Mouse (Mus musculus) gastrocnemius, postnatal 4 days (tissue): Measurements from ENCODE around the gene Ak2. TPM values are rescaled to one million over a fixed set of nuclear protein-coding genes. Genes with fewer than 3 reads are reported as not detected.

ENCODE experiments used
- DNase-seq, 2 experiments: peaks; one replicate each; pipeline ENCODE4 v3.0.0; 2021 to 2022; ENCODE audit warnings: low spot score in 2 of 2, mixed read lengths in 2 of 2
- total RNA-seq, 2 experiments: library from RNA; stranded (reverse); gene quantifications; 2 replicates each; pipeline ENCODE4 v1.2.3; 2021

Ak2 gene
- total RNA-seq, 2 experiments from 2014 or later, result 58.2 to 67.2 TPM

DNA sequence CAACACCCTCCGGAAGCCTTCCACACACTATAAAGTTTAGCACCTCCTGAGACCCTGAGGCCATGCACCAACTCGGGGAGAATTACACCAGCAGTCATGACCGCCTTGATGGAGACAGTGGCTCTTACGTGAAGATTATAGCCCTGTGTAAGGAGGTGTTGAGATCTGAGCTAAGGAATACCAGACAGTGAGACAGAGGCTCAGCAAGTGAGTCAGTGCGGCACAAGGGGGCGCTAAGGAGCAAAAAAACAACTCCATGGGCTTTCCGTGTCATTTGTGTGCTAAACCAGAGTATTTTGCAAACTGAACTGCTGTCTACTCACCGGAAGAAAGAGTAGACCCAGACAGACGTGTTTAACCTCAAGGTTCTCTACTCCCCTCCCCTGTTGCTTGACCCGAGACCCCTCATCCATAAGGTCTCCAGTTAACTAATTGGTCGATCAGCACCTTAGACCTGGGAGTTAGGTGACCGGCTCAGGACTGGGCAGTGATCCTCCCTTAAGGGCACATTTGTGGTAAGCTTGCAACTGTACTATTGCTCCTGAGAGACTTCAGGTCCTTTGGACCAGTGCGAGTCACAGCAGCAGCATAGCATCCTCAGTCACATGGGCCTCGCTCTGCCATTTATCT, 20.6 kb upstream of the Ak2 start:
- DNase-seq, result peak; percentile 58 to 80

DNA sequence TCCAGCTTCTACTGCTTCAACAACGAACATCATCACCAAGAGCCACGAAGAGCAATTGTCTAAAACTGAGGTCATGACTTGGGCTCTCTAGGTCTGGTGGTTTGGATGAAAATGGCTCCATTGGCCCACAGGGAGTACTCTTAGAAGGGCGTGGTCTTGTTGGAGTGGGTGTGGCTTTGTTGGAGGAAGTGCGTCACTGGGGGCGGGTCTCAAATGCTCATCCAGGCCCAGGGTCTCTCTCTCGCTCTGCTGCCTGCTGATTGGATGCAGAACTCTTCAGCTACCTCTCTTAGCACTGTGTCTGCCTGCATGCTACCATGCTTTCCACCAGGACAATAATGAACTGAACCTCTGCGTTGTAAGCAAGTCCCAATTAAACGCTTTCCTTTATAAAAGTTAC, 17.1 kb upstream of the Ak2 start:
- no peak for DNase-seq

DNA sequence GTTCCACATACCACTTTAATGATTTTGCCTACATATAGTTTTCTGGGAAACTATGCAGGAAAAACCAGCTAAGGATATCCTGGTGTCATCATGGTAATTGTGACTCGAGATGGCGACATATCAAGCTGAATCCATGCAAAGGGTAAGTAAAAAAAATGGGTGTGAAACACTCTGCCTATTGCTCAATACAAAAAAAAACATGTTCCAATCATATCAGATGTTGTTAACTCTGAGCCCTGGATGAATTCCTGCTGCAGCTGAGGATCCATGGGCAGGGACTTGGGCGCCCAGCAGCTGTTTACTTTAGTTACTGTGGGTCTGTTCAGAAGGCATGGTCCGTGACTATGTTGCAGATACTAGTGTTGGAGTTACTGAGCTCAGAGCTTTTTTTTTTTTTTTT, 15.2 kb upstream of the Ak2 start:
- no peak for DNase-seq

DNA sequence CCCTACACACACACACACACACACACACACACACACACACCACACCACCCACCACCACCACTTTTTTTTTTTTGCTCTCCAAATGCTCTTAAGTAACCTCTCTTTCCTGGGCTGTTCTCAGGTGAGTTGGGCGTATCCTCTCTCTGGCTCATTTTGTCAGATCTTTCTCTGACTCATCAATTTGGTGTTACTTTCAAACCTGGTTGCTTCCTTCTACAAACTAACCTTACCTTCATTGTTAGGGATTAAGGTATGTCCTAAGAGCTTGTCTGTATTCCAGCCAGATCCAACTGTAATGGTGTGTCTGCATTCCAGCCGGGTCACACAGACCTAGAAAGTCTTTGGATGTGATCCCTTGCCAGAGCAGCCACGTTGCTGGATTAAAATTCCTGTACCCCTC, 14.5 kb upstream of the Ak2 start:
- DNase-seq, result no peak

DNA sequence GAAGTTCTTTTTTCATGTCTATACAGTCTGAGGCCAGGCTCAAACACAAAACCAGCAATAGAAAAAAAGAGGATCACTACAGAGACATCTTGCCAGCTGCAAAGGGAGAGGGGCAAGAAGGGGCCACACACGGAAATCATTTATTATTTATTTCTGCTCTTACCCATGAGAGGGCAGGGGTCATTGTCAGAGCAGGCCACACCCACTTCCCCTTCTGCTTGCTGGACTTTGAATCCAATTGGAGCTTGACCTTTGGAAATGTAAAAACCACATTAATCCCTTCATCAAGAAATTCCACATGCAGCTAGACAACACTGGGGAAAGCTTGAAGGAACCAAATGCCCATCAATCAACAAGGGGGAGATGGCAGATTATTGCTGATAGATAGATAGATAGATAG, 13.1 kb upstream of the Ak2 start:
- DNase-seq, result no peak

DNA sequence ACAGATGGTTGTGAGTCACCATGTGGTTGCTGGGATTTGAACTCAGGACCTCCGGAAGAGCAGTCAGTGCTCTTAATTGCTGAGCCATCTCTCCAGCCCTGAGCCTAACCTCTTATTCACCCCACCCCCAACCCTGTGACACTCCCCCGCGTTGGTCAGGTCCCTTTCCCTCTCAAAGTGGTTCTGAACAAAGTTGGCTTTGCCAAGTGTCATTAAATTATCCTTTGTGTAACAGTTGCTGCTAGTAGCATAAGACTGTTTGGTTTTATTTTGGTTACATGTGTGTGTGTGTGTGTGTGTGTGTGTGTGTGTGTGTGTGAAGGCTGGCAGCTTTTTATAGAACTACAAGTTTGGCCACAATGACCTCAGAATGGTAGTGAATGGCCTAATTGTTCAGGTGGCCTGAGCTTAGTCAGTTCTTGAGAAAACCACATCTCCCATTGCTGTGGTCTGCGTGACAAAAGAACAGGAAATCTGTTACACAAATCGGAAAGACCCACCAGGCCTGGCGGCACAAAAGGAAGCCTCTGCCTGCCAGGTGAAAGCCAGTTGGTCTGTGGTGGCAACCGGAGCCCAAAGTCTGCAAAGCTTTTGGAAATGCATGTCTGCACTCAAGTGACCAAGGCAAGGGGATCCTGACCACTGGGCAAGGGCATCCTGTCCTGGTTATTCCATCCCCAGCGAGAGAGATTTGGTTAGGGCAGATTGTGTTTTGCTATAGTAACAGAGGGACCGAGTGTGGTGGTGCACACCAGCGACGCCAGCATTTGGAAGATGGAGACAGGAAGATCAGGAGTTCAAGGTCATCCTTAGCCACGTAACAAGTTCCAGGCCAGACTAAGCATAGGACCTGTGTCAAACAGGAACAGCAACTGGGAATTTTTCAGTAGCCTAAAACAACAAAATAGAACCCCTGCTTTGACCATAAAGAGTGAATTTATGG, 10.6 kb upstream of the Ak2 start:
- no peak for DNase-seq

DNA sequence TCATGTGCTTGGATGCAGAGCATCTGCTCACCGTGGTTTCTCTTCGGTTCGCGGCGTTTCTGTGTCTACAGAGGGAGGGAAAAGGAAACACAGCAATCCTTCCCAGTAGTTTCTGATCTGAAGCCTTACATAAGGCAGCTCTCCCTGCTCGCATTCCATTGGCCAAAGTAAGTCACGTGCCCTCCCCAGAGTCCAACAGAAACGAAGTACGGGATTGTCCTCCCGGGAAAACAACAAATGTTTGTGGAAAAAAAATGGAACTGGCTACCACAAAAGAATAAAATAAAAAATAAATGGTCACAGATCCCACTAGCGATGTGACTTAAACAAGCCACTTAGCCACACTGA, 10.0 kb upstream of the Ak2 start:
- DNase-seq, result no peak

DNA sequence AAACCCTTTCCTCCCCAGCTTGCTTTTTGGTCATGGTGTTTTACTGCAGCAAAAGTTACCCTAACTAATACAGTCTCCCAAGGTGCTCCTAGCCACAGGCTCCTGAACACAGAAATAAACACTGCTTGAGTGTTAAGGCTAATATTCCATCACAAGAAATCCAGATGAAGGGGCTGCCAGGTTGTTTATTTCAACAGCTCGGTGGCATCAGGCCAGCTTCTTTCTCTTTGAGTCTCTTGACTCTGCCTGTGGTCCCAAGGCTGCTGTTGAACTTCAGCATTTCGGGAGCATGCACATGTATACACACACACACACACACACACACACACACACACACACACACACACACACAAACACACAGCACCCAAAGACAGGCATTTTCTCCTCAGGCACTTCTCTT, 8.6 kb upstream of the Ak2 start:
- no peak for DNase-seq

DNA sequence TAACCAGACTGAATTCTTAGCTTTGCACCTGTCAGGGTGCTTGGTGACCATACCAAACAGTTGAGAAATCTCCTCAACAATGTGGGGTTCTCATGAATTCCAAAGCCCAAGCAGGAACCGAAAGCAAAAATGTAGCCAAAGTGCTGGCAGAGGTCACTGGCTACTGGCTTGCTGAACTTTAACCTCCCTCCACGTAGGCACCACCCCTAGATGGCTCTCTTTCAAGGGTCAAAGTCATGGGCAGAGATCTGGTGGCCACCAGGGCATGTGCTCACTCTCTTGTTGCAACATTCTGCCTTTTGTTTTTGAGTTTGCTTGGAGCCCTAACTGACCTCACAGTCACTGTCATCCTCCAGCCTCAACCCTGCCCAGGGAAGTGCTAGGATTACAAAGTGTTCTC, 8.1 kb upstream of the Ak2 start:
- no peak for DNase-seq

DNA sequence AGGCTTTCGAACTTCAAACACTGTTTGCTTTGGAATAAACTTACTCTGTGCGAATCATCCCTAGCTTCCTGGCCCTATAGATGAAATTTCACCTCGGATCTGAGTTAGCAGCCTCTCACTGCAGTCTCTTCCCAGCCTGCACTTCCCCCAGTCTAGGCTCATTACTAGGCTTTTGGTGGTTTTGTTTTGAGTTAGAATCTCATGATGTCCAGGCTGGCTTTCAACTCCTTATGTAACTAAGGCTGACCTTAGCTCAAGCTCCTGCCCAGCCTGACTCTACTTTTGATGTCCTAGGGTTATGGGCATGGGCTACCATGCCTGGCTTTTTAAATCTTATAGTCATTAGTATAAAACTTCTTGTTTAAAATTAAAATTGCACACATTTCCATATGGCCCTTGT, 7.2 kb upstream of the Ak2 start:
- DNase-seq, result no peak

DNA sequence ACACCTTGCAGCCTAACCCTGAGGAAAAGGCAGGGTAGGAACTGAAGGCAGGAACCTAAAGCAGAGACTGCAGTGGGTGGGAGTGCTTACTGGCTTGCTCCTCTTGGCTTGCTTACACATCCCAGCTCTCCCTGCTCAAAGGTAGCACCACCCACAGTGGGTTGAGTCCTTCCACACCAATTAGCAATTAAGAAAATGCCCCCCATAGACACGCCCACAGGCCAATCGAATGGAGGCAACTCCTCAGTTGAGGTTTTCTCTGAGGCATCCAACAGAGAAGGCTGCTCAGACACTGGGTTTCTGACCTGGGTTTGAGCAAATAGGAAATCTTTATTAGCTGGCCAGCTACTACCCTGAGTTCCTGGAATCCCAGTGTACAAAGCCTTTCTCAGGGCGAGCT, 2.8 kb upstream of the Ak2 start:
- DNase-seq, result no peak

DNA sequence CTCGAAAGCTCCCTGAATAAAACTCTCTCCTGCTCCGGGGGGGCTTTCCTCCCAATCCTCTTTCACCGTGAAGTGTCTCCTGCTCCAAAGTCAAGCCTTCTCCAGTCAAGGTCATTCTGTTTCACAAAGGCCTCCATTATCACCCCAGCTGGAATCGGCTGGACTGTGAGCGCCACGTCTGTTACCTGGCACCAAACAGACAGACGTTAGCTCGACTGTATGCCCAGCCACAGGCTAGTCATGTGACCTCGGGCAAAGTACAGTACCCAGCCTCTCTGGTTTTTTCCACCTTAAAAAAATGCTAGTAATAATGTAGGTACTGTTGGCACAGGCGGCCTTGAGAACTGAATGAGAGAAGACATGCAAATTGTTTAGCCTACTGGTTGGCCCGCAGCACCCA, 2.1 kb upstream of the Ak2 start:
- DNase-seq, result no peak

DNA sequence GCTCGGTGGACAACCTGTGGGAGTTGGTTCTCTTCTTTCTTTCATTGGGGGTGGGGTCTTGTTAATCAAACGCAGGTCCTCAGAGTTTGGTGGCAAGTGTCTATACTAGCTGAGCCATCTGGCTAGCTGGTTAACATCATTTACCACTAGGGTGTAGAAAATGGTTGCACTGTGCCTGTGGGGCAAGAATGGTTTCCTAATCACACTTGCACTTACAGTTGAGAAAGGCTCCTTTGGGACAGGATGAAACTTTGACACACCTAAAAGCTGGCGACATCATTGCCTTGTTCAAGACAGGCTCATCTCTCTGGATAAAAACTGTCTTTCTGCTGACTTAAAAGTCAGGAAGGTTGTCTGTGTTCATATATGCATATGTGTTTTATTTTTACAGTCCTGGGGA, 418 bp downstream of the Ak2 start:
- no peak for DNase-seq

DNA sequence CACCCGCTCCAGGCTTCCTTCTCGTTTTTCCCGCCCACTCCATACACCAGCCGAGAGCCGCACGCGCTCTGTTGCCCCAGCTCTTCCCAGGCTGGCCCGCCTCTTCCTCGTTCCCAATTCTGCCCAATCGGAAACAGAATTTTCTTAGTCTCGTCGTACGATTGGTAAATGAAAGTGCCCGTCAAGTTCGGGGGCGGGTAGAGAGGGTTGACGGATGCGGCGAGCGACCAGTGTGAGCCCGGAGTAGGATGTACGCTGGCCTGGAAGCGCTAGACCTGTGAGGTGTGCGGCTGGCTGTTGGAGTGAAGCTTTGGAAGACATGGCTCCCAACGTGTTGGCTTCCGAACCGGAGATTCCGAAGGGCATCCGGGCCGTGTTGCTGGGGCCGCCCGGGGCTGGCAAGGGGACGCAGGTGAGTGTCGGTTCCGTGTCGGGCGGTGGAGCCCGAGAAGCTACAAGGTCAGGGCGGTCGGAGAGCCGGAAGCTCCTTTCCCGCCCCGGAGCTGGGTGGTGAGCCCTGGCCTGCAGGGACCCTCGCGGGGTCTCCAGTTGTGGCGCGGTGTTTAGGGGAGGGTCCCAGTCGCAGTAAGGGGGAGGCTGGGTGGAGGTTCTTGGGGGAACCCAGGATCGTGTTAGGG, 1.4 kb downstream of the Ak2 start:
- peak; percentile 84 to 89 for DNase-seq

DNA sequence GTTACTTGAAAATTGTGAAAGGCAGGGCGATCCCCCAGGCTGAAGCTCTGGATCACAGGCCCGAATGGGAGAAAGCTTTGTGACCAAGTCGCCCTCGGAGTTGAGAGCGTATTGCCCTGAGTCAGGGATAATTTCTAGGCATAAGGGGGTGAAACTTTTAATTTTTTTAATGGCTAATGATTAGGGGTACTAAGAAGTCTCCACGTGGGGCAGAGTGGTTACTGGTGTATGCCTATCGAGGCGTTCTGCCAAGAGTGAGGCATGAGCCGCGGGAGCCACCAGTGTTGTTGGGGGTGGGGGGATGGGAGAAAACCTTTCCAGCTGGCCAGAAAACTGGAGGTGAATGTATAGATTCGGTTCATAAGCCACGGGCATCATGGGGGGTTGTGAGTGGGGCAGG, 1.9 kb downstream of the Ak2 start:
- no peak for DNase-seq

DNA sequence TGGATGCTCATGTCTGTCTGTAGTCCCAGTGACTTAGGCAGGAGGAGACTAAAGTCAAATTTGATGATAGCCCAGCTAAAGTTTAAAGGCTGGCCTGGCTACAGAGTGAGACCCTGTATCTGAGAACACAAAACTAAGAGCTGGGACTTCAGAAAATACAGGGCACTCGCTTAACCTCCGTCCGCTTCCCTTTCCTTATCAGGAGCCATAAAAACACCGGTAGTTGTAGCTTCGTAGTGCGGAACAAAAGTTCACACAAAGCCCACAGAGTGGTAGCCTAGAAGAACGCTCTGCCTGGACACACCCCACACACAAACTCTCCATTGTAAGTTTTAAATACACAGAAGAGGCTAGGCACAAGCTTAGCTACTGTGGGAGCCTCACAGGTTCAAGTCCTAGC, 3.5 kb downstream of the Ak2 start:
- DNase-seq, result no peak

DNA sequence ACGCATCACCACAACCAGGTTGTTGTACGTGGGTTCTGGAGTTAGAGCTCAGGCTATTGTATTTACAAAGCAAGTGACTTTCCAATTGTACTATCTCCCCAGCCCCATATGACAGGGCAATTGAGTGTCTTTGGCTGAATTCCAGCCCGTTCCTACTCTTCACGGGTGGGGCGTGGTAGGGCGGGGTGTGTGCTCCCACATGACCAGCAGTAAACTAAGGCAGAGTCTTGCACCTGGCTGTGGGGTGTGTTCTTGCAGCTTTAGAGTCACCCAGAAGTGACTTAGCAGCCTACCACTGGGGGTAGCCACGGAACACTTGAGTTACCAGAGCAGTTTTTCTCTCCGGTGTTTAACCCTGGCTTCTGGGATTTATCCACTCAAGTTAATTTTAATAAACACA, 5.5 kb downstream of the Ak2 start:
- no peak for DNase-seq

DNA sequence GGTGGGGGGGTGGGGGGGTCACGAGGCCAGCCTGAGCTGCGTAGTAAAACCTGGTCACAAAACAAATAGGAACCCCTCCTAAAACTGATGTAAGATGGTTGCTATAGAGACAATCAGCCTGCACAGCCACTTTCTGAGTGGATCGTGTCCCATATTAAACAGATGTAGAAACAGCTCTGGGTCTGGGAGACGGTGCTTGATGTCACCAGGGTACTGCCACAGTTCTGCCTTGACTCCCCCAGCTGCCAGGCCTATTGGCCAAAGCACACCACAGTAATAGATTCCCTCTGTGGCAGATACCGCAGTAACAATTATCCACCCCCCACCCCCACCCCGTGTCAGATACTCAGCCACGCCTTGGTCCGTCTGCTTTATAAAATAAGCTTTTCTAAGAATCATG, 6.6 kb downstream of the Ak2 start:
- DNase-seq, result no peak

DNA sequence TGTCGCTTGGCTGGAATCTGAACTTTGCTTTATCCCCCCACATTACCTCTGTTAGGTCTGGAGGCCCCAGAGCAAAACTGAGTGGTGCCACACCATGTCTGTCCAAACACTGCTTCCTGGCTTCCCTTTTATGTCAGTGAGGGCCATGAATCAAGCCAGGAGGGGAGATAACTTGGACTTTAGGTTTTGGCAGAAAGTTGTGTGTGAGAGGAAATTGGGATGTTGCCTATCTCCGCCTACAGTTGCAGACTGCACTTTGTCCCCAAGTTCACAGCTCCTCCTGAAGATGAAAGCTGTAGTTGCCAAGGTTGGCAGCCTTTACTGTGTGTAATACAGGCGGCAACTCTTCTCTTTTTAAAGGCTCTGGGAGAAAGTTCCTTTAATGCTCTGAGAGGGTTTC, 9.0 kb downstream of the Ak2 start:
- DNase-seq, result no peak

DNA sequence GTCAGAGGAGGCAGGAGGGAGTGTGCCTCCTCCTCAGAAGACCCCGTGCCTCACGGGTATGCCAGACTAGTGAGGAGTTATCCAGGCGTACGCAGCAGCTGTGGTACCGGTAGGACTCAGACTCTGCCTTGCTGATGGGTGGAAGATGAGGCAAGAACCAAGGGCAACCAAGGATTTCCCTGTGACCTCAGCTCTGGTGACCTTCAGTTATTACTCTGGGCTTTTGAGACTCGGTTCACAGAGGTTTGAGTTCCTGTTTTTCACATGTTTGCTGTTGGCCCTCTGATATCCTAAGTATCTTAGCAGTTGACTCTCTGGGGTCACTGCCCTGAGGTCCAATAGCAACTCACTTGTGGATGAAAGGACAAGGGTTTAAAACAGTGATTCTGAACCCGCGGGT, 12.0 kb downstream of the Ak2 start:
- no peak for DNase-seq

DNA sequence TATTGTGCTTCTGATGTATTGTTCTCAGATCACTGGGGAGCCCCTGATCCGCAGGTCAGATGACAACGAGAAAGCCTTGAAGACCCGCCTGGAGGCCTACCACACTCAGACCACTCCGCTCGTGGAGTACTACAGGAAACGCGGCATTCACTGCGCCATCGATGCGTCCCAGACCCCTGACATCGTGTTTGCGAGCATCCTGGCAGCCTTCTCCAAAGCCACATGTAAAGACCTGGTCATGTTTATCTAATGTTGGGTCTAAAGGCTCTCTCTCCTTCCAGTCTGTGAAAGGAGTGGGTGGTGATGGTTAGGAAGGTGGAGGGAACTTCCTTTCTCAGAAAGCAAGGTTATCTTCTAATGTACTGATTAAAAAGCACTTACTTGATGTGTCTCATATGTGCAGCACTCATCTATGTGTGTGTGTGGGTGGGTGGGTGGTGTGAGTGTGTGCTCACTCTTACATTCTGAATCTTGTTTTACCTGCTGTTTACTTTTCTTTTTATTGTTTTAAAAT, 16.3 kb downstream of the Ak2 start:
- no peak for DNase-seq

DNA sequence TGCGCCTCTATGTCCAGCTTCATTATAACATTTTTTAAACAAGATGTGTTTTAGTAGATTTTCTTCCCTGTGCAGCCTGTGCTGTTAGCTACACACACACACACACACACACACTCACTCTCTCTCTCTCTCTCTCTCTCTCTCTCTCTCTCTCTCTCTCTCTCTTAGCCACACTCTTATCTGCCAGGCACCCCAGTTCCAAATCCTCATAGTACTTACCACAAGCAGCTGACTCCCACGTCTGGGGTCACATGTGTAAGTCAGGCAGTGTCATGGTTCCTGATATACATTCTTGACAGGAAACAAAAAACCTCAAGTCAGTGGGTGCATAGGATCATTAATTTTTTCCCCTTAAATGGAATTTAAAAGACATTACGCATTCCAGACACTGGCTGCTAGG, 16.9 kb downstream of the Ak2 start:
- DNase-seq, result no peak
